Mouse (Mus musculus): ENCODE measurements around the gene Ckb.

- TF ChIP-seq CTCF (IDR thresholded peaks at IDR 0.05; ENCODE audit: low read depth, low read length), result no peak
- no peak for TF ChIP-seq GATA1 (IDR thresholded peaks at IDR 0.05; ENCODE audit: borderline replicate concordance, low read length)
- no peak for TF ChIP-seq GATA2 (IDR thresholded peaks at IDR 0.05; ENCODE audit: borderline replicate concordance, low read depth, low read length)
These were observed 21.5 kb upstream of the Ckb start for GRCm38 (mm10) chr12:111693341-111694270.
